Mouse (Mus musculus) intestine, embryonic 15.5 days (tissue): ENCODE data around the gene Lysmd3. TPM values are rescaled to one million over a fixed set of nuclear protein-coding genes. Genes with fewer than 3 reads are reported as not detected.
A peak's percentile ranks its signal among the peaks of the same experiment; 100 is the strongest.
"Not testable (repeated sequence)": the region's sequence is repeated elsewhere in the genome, so short reads cannot be mapped to it uniquely, and the experiment has no call there.

Experiments
- ATAC-seq: fragments of 200-750 bp; cut with Nextera tagmentation; 2 replicates; pipeline ENCODE4 v1.8.0; 2017; ENCODE audit warnings: moderate TSS enrichment, moderate library complexity
- H3K27ac ChIP-seq: fragments of 300-500 bp; sonication (generic); 2 replicates; pipeline ENCODE4 v1.5.1; 2015; ENCODE audit warnings: mild to moderate bottlenecking, inconsistent platforms
- H3K27me3 ChIP-seq: fragments of 300-500 bp; sonication (generic); replicated peaks from 2 replicates; pipeline ENCODE4 v1.6.1; 2015; ENCODE audit warnings: inconsistent platforms
- H3K36me3 ChIP-seq: fragments of 300-500 bp; sonication (generic); 2 replicates; pipeline ENCODE4 v1.6.1; 2015; ENCODE audit warnings: inconsistent platforms
- H3K4me1 ChIP-seq: fragments of 300-500 bp; sonication (generic); replicated peaks from 2 replicates; pipeline ENCODE4 v1.6.1; 2015; ENCODE audit warnings: inconsistent platforms
- H3K4me2 ChIP-seq: fragments of 300-500 bp; sonication (generic); replicated peaks from 2 replicates; pipeline ENCODE4 v1.6.1; 2015; ENCODE audit warnings: mild to moderate bottlenecking, inconsistent platforms
- H3K4me3 ChIP-seq: fragments of 300-500 bp; sonication (generic); replicated peaks from 2 replicates; pipeline ENCODE4 v1.5.1; 2015; ENCODE audit warnings: inconsistent platforms
- H3K9ac ChIP-seq: fragments of 300-500 bp; sonication (generic); 2 replicates; pipeline ENCODE4 v1.6.1; 2015; ENCODE audit warnings: inconsistent platforms
- H3K9me3 ChIP-seq: fragments of 300-500 bp; sonication (generic); 2 replicates; pipeline ENCODE4 v1.6.1; 2016; ENCODE audit warnings: inconsistent platforms
- WGBS: fragments of 180-500 bp; shearing (Covaris S2); methylation state at CpG from one replicate; pipeline ENCODE4 v1.1.7; 2015; 5-methylcytosine and 5-hydroxymethylcytosine counted together
- polyA plus RNA-seq: library from polyadenylated mRNA; unstranded; fragments of >200 nt; fragmentation: Nextera tagmentation; extraction: Ambion mirVana; gene quantifications from 2 replicates; pipeline ENCODE4 v1.2.1, GENCODE M21; 2015

Gene Lysmd3
- 24.4 and 25.2 TPM in 2 replicates for polyA plus RNA-seq

GRCm38 (mm10) chr13:81657351-81658052 lies at the start of gene Lysmd3:
Gene Lysmd3 (plus strand): TSS chr13:81657663.
- WGBS: under 1% methylated on average over 73 of the region's 73 CpGs

GRCm38 (mm10) chr13:81610349-81610748 lies 47.1 kb upstream of the Lysmd3 start:
- Histone ChIP-seq H3K36me3 (no peaks in the 10 kb centered on the region), H3K27ac (no peak overlapping the region), H3K9ac (no peak overlapping the region), H3K4me1 (no peaks in the 10 kb centered on the region), H3K27me3 (no peaks in the 10 kb centered on the region), H3K4me3 (no peak overlapping the region), H3K9me3 (no peaks in the 10 kb centered on the region), H3K4me2 (no peak overlapping the region)
- no peak for ATAC-seq
- WGBS: 89% methylated on average over 4 of the region's 4 CpGs

More at GRCm38 (mm10) chr13:81657351-81658052, at the start of gene Lysmd3:
- no peaks in the 10 kb centered on the region for H3K36me3 ChIP-seq
- H3K4me3 ChIP-seq: peak within 1 kb of the TSS; percentile 79
- H3K27me3 ChIP-seq: no peaks in the 10 kb centered on the region
- peak within 1 kb of the TSS; percentile 84 for H3K27ac ChIP-seq
- peak within 1 kb of the TSS; percentile 61 for H3K4me2 ChIP-seq
- H3K9ac ChIP-seq: peak within 1 kb of the TSS; percentile 79
- no peaks in the 10 kb centered on the region for H3K9me3 ChIP-seq
- ATAC-seq: peak; percentile 100
- H3K4me1 ChIP-seq: 0 out of 2 replicates have a peak, but pooled peaks cover 4% of the 10 kb centered on the region

DNA sequence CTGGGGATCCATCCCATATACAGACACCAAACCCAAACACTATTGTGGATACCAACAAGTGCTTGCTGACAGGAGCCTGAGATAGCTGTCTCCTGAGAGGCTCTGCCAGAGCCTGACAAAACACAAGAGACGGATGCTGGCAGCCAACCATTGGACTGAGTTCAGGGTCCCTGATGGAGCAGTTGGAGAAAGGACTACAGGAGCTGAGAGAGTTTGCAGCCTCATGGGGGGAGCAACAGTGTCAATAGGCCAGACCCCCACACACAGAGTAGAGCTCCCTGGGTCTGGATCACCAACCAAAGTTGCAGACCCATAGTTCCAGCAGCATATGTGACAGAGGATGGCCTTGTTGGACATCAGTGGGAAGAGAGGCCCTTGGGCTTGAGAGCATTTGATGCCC lies 29.6 kb upstream of the Lysmd3 start:
- not testable (repeated sequence) for H3K27ac ChIP-seq, H3K4me3 ChIP-seq, H3K9me3 ChIP-seq, ATAC-seq, H3K27me3 ChIP-seq, H3K4me1 ChIP-seq, H3K9ac ChIP-seq, H3K36me3 ChIP-seq, H3K4me2 ChIP-seq
- 91% methylated on average over 1 of the region's 1 CpGs for WGBS

GRCm38 (mm10) chr13:81628631-81629190 lies 28.8 kb upstream of the Lysmd3 start:
- Histone ChIP-seq H3K27me3 (peaks cover 7% of the 10 kb centered on the region), H3K4me3 (no peak overlapping the region), H3K4me1 (peaks cover 6% of the 10 kb centered on the region; the same call in 1 of the 2 replicates), H3K9me3 (no peaks in the 10 kb centered on the region), H3K36me3 (no peaks in the 10 kb centered on the region), H3K27ac (no peak overlapping the region), H3K9ac (no peak overlapping the region), H3K4me2 (no peak overlapping the region)
- 63% methylated on average over 2 of the region's 2 CpGs for WGBS
- ATAC-seq: no peak

- Histone ChIP-seq H3K36me3 (no peaks in the 10 kb centered on the region), H3K4me2 (no peak overlapping the region), H3K4me1 (peaks cover 6% of the 10 kb centered on the region; the same call in 1 of the 2 replicates), H3K9ac (no peak overlapping the region), H3K9me3 (no peaks in the 10 kb centered on the region), H3K27ac (no peak overlapping the region), H3K4me3 (no peak overlapping the region), H3K27me3 (peaks cover 7% of the 10 kb centered on the region)
- ATAC-seq: no peak
- WGBS: 83% methylated on average over 3 of the region's 3 CpGs
Observed at GRCm38 (mm10) chr13:81629395-81629794, 28.1 kb upstream of the Lysmd3 start.

- Histone ChIP-seq H3K27me3 (peaks cover 7% of the 10 kb centered on the region), H3K9me3 (no peaks in the 10 kb centered on the region), H3K27ac (no peak overlapping the region), H3K36me3 (no peaks in the 10 kb centered on the region), H3K9ac (no peak overlapping the region), H3K4me3 (no peak overlapping the region), H3K4me1 (peaks cover 6% of the 10 kb centered on the region; the same call in 1 of the 2 replicates), H3K4me2 (no peak overlapping the region)
- no peak for ATAC-seq
- WGBS: 70% methylated on average over 5 of the region's 5 CpGs
Observed at GRCm38 (mm10) chr13:81630566-81630965, 26.9 kb upstream of the Lysmd3 start.

DNA sequence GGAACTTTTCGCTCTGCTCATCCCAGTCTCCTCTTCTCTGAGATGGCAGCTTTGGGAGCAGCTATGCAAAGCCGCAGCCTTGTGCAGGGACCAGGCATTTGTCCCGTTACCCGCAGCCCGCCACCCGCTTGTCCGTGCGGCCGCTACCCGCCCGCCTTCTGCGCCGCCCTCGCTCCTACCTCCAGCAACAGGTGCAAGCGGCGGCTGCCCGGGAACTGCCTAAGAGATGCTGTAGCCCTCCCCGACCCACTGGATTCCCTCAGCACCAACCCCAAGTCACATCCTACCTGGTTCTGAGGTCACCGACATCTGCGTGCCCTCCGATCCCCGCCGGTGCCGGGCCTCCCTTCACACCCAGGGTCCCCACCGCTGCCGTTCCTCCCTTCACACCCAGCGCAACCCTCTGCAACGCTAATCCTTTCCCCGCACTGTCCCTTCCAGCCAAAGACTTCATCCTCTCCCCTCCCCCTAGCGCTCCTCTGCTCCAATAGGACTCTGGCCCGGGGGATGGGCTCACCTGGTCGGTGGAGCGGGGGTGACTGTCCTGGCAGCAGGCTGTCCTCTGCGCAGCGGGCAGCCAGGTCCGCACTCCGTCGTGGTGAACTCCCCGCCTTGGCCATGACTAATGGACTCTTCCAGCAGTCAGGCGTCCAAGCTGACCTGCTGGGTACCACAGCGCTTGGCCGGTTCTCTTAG lies 24.6 kb upstream of the Lysmd3 start, which contains the start of gene Adgrv1:
Gene Adgrv1 (minus strand): TSS at position 435 of the 696 bp plus-strand sequence.
- peaks cover 6% of the 10 kb centered on the region; the same call in 1 of the 2 replicates for H3K4me1 ChIP-seq
- H3K4me2 ChIP-seq: peak within 1 kb of the TSS; percentile 82
- no peak within 1 kb of the TSS for H3K27ac ChIP-seq
- peak within 1 kb of the TSS; percentile 41 for H3K4me3 ChIP-seq
- WGBS: 1% methylated on average over 42 of the region's 42 CpGs
- H3K36me3 ChIP-seq: no peaks in the 10 kb centered on the region
- ATAC-seq: peak; percentile 99
- no peaks in the 10 kb centered on the region for H3K9me3 ChIP-seq
- H3K27me3 ChIP-seq: peaks cover 7% of the 10 kb centered on the region
- H3K9ac ChIP-seq: peak within 1 kb of the TSS; percentile 20; the same call in 1 of the 2 replicates

- Histone ChIP-seq H3K9ac (no peak overlapping the region), H3K4me1 (0 out of 2 replicates have a peak, but pooled peaks cover 2% of the 10 kb centered on the region), H3K4me3 (no peak overlapping the region), H3K27ac (no peak overlapping the region), H3K4me2 (no peak overlapping the region), H3K9me3 (no peaks in the 10 kb centered on the region), H3K36me3 (no peaks in the 10 kb centered on the region), H3K27me3 (no peaks in the 10 kb centered on the region)
- WGBS: 52% methylated on average over 4 of the region's 4 CpGs
- ATAC-seq: no peak
Observed at GRCm38 (mm10) chr13:81639624-81640023, 17.8 kb upstream of the Lysmd3 start.

DNA sequence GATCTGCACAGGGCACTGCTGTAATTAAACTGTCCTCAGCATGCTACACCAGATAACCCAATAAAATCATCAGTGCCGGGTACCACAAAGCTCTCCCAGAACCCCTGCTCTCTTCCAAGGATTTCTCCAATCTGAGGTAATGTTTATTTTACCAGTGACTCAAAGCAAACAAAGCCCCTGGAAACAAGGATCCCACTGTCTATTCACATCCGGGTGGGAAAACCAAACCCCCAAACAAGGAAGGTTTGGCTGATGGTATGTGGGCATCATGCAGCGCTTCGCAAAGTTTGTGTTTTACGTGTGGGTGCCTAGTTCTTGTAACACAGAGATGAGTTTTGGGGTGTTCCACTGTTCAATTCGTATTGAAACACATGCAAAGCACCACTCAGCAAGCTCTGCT lies 16.6 kb upstream of the Lysmd3 start:
- Histone ChIP-seq H3K4me2 (no peak overlapping the region), H3K4me1 (0 out of 2 replicates have a peak, but pooled peaks cover 2% of the 10 kb centered on the region), H3K9ac (no peak overlapping the region), H3K36me3 (no peaks in the 10 kb centered on the region), H3K4me3 (no peak overlapping the region), H3K27me3 (no peaks in the 10 kb centered on the region), H3K9me3 (no peaks in the 10 kb centered on the region), H3K27ac (no peak overlapping the region)
- WGBS: 28% methylated on average over 6 of the region's 6 CpGs
- ATAC-seq: peak; percentile 41; the same call in 1 of the 2 replicates

GRCm38 (mm10) chr13:81641289-81642045 lies 16.0 kb upstream of the Lysmd3 start:
- H3K4me2 ChIP-seq: peak overlapping the region; percentile 49
- H3K9me3 ChIP-seq: no peaks in the 10 kb centered on the region
- no peak for ATAC-seq
- H3K9ac ChIP-seq: no peak overlapping the region
- no peak overlapping the region for H3K4me3 ChIP-seq
- WGBS: 15% methylated on average over 7 of the region's 8 CpGs
- H3K4me1 ChIP-seq: 0 out of 2 replicates have a peak, but pooled peaks cover 2% of the 10 kb centered on the region
- H3K27ac ChIP-seq: no peak overlapping the region
- no peaks in the 10 kb centered on the region for H3K27me3 ChIP-seq
- no peaks in the 10 kb centered on the region for H3K36me3 ChIP-seq

GRCm38 (mm10) chr13:81642491-81643149 lies 14.8 kb upstream of the Lysmd3 start:
- Histone ChIP-seq H3K9ac (no peak overlapping the region), H3K4me3 (no peak overlapping the region), H3K36me3 (no peaks in the 10 kb centered on the region), H3K4me1 (0 out of 2 replicates have a peak, but pooled peaks cover 2% of the 10 kb centered on the region), H3K4me2 (no peak overlapping the region), H3K9me3 (no peaks in the 10 kb centered on the region), H3K27ac (no peak overlapping the region), H3K27me3 (no peaks in the 10 kb centered on the region)
- WGBS: 64% methylated on average over 7 of the region's 7 CpGs
- peak; percentile 44; the same call in 1 of the 2 replicates for ATAC-seq
